Mouse (Mus musculus): ENCODE results near the gene Slfn2.

- TF ChIP-seq EP300 (IDR thresholded peaks at IDR 0.05; ENCODE audit: low read depth) (no peak), CTCF (IDR thresholded peaks at IDR 0.05; ENCODE audit: low read depth) (no peak)
Observed at GRCm38 (mm10) chr11:83063941-83064349, 967 bp upstream of the Slfn2 start.

Data from liver, postnatal 0 days (tissue).